Mouse (Mus musculus) stomach, postnatal 0 days (tissue): ENCODE measurements around the gene Stx11.

Source experiments
- CTCF ChIP-seq: IDR thresholded peaks from 2 replicates; pipeline ENCODE4 v1.5.1; 2016; ENCODE audit warnings: antibody characterized with exemption, low read depth, mild to moderate bottlenecking, moderate library complexity
- EP300 ChIP-seq: optimal IDR thresholded peaks from 2 replicates; pipeline ENCODE3; 2016; ENCODE audit warnings: antibody characterized with exemption

DNA sequence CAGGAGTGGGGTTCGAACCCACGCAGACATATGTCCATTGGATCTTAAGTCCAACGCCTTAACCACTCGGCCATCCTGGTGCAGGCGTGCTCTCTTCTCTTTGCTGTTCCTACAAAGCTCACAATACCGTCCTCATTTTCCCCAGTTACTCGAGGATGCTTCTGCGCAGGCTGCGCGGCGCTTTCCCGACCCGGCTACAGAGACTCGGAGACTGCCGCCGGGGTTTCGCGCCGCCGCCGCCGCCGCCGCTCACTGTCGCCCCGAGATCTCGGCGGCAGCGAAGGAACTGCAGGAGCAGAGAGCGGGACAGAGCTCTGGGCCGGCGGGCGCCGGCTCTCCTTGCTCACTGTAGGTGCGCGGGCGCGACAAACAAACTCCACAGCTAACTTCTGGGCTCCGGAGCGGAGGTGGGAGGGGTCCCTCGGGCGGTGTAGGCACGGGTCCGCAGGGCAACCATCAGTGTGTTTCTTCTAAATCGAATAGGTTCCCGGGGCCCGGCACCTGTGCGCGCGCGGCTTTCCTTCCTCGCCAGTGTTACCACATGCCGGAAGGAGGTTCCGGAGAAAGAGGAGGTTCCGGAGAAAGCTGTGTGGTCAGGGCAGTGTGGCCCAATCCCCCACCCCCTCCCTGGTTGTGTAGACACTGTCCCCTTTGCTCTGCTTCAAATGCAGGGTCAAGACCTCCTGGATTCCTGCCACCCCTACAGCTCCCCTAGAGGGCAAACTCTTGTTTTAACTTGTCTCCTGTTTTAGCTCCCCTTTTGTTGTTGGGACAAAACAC, 41.3 kb downstream of the Stx11 start:
- TF ChIP-seq EP300 (no peak), CTCF (peak; percentile 67)
